Mouse (Mus musculus) brown adipose tissue, adult 24 weeks (tissue): ENCODE results near the gene Frrs1. TPM values are rescaled to one million over a fixed set of nuclear protein-coding genes. Genes with fewer than 3 reads are reported as not detected.

Source experiments
- H3K27ac ChIP-seq: fragments of 200-500 bp; replicated peaks from 2 replicates; pipeline ENCODE4 v1.5.1; 2012; ENCODE audit warnings: low read depth, mild to moderate bottlenecking, low read length
- H3K4me1 ChIP-seq: fragments of 200-500 bp; 2 replicates; pipeline ENCODE4 v1.6.1; 2012; ENCODE audit warnings: low read length, mixed read lengths; ENCODE audit not compliant: control insufficient read depth, insufficient read depth, insufficient read length
- H3K4me3 ChIP-seq: fragments of 200-500 bp; 2 replicates; pipeline ENCODE4 v1.5.1; 2012; ENCODE audit warnings: low read depth, mild to moderate bottlenecking, low read length, moderate library complexity; ENCODE audit not compliant: insufficient read depth
- polyA plus RNA-seq: library from polyadenylated mRNA; stranded (reverse); fragments of >200 nt; gene quantifications from 2 replicates; pipeline ENCODE4 v1.2.4, GENCODE M21; 2012; ENCODE audit not compliant: missing spikeins, insufficient read depth, insufficient read length

Gene Frrs1
- polyA plus RNA-seq, 1 experiment, result 5.1 TPM

DNA sequence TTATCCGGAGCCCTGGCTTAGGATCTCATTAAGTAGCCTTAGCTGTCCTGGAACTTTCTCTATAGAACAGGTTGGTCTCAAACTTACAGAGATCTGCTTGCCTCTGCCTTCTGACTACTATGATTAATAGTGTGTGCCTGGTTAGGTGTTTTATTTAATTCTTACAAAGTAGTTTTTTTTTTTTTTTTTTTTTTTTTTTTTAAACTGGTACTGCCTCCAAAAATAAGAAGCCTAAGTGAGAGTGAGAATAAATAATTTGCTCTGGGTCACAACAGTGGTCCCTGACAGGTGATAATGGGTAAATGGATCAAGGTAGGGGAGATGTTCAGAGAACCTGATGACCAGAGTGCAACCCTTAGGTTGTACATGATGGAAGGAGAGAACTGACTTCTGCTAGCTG is 3.4 kb downstream of the Frrs1 start:
- Histone ChIP-seq H3K4me3 (no peak overlapping the region), H3K27ac (no peak overlapping the region), H3K4me1 (peaks cover 3% of the 10 kb centered on the region; the same call in 1 of the 2 replicates)

DNA sequence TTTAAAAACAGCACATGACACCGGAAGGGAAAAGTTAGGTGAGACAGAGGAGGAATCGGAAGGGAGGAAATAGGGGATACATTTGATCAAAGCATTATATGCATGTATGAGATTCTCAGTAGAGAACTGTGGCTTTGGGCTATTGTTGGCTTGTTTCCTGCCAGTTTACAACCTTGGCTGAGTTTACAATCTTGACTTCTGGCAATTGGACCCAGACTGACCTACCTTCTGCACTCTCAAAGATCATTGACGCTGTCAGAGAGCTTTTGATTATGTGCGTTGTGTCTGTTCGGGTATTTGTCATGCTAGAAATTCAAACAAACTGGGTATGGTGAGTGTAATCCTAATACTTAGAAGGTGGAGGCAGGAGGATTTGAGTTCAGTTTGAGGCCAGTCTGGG is 5.2 kb downstream of the Frrs1 start:
- H3K27ac ChIP-seq, result no peak overlapping the region
- peaks cover 3% of the 10 kb centered on the region; the same call in 1 of the 2 replicates for H3K4me1 ChIP-seq
- H3K4me3 ChIP-seq, result no peak overlapping the region

DNA sequence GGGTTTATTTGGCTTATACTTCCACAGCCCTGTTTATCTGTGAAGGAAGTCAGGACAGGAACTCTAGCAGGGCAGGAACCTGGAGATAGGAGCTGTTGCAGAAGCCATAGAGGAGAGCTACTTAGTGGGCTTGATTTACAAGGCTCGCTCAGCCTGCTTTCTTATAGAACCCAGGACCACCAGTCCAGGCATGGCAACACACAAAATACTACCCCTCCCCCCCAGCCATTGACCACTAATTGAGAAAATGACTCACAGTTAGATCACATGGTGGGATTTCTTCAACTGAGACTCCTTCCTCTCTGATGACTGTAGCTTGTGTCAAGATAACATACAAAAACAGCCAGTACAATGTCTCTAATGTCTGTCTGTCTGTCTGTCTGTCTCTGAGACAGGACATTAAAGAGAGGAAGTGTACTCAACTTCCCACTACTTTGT is 6.0 kb downstream of the Frrs1 start:
- no peak overlapping the region for H3K27ac ChIP-seq
- H3K4me3 ChIP-seq, result no peak overlapping the region
- H3K4me1 ChIP-seq, result peaks cover 3% of the 10 kb centered on the region; the same call in 1 of the 2 replicates

DNA sequence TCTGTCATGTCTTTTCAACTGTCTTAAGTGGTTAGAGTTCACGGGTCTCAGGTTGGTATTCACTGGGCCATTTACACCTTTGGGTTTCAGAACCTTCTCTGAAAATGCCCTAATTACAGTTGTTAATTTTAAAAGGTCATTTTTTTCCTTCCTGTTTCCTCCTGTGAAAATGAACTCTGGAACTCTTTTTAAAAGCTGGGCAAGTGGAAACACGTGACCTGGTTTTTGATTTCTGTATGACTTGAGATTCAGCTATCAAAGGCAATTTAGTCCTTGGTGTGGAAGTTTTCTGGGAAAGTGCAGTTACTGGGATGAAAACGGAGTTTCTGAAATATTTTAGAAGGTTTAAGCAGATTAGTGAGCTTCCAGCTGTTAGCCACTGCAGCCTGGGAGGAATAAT is 11.1 kb downstream of the Frrs1 start:
- Histone ChIP-seq H3K4me3 (no peak overlapping the region), H3K4me1 (no peaks in the 10 kb centered on the region), H3K27ac (no peak overlapping the region)

DNA sequence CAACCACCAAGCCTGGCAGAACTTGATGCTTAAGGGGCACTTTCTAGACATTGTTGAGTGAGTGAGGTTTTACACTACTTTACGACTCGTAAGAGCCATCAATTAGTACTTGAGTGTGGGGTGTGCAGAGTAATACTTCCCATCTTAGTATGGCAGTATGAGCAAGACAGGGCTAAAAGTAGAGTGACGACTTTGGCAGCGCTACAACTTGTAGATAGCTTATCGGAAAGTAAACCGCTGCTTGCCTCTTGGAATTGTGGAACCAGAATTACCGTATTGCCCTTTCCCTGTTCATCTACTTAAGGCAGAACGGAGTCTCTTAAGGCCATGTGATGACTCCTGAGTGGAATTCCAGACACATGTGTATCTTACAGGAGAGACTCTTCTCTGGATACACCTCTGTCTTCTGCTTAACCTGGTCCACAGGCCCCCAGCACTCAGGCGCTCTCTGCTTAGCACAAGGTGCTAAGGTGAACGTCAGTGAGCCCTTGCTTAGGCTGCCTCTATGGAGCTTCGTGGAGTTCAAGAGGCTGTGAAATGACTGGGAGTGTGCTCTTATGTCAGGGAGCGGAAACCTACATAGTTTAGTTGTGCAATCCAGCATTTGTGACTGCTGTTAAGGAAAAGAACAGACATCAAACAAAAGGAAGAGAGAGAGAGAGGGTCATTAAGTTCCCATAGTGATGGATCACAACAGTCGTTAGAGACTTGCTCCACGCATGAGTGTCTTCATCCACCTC is 23.1 kb downstream of the Frrs1 start:
- H3K4me3 ChIP-seq, result no peak overlapping the region
- H3K27ac ChIP-seq, result no peak overlapping the region
- H3K4me1 ChIP-seq, result no peaks in the 10 kb centered on the region

DNA sequence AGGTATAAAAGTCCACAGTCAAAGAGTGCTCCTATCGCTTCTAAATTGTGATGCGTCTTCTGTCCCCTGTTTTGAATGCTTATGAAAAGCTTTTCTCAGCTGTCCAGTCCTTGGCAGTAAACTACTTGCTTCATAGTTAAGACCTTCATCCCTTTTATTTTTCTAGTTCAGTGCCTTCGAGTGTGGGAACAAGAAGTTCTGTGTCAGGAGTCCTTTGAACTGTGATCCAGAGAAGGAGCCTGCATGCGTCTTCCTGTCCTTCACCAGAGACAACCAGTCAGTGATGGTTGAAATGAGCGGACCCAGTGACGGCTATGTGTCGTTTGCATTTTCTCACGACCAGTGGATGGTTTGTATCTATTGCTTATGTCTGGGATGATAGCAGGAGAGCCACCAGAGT is 25.7 kb downstream of the Frrs1 start:
- H3K27ac ChIP-seq, result no peak overlapping the region
- H3K4me1 ChIP-seq, result no peaks in the 10 kb centered on the region
- H3K4me3 ChIP-seq, result no peak overlapping the region

DNA sequence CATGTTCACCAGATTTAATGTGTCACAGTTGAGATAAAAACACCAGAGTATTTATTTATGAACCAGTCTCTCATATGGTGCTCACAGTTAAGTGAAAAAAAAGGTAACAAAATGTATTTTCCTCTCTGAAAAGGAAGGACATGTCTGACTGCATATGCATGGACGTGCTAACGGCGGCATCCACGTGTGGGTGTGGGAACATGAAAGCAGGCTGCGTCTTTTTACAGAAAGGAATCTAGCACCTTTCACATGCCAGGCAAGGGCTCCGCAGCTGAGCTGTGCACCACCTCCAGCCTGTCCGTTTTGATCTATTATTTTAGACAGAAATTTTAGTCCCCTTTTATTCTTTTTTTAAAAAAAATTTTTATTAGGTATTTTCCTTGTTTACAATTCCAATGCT is 30.1 kb downstream of the Frrs1 start:
- no peak overlapping the region for H3K27ac ChIP-seq
- H3K4me3 ChIP-seq, result no peak overlapping the region
- H3K4me1 ChIP-seq, result no peaks in the 10 kb centered on the region

DNA sequence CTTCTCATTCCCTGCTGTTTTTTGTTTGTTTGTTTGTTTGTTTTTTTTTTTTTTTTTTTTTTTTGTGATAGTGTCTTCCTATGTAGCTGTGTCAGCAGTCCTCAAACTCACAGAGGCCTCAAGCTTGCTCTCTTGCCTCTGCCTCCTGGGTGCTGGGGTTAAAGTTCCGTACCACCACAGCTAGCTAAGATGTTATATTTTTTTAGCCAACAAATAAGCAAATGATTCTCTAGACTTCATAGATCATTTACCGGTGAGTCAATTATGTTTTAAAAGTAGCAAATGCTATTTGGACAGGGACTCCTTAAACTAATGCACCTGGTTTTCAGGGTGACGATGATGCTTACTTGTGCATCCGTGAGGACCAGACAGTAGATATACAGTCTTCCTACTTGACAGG is 31.3 kb downstream of the Frrs1 start:
- Histone ChIP-seq H3K27ac (no peak overlapping the region), H3K4me3 (no peak overlapping the region)

DNA sequence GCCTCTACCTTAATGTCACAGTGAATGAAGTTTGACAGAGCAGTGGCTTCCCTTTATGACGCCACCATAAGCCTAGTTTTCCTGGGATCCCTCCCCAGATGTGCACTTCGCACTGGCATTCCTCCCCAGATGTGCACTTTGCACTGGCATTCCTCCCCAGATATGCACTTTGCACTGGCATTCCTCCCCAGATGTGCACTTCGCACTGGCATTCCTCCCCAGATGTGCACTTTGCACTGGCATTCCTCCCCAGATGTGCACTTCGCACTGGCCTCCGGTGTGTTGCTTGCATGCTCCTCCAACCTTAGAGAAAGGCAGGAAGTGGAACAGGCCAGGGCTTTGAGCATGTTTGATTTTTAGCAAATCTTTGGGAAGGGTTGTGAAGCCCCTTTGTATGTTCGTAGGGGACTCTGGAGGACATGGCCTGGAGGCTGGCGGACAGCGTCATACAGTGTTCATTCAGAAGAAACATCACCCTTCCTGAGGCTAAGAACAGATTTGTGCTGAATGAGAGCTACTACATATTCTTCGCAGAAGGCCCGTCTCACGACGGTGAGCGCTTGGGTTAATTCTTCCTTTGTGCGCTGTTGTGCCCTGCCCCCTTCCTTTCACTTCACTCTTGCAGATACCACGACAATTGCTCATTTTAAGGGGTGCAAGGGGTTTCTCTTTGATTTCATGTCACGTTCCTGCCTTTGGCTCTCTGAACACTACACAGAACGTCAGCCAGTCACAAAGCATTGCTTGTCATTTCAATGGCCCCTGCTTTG is 32.4 kb downstream of the Frrs1 start:
- Histone ChIP-seq H3K4me1 (no peaks in the 10 kb centered on the region), H3K4me3 (no peak overlapping the region), H3K27ac (no peak overlapping the region)

More for the DNA sequence above, 31.3 kb downstream of the Frrs1 start:
- no peaks in the 10 kb centered on the region for H3K4me1 ChIP-seq

DNA sequence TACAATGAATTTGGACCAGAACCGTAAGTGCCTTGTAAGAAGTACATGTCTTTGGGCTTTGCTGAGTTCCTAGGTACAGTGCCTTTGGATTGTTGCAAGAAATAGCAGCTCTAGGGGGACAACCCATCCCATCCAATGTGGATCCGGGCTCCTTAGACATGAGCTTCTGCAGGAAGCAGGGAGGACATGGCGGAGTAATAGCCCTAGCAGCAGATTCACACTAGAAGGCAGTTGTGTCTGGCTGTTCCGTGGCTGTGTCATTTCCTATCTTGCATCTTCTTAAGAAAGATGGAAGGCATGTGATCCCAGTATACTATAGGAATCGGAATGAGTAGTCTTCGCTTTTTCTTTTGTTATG is 32.9 kb downstream of the Frrs1 start:
- Histone ChIP-seq H3K4me1 (no peaks in the 10 kb centered on the region), H3K4me3 (no peak overlapping the region), H3K27ac (no peak overlapping the region)

DNA sequence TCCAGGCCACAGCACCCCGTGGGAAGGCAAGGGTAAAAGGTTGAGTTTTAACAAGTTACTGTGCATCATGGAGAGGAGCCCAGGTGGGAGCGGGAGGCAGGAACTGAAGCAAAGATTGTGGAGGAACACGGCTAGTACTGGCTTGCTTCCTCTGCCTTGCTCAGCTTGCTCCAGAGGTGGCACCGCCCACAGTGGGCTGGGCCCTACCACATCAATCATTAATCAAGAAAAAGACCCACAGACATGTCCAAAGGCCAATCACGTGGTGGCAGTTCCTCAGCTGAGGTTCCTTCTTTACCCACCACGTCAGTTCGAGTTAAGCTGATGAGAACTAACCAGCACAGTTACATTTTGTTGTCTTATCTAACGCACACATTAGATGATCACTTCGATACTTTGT is 33.6 kb downstream of the Frrs1 start:
- H3K27ac ChIP-seq, result no peak overlapping the region
- H3K4me3 ChIP-seq, result no peak overlapping the region
- H3K4me1 ChIP-seq, result no peaks in the 10 kb centered on the region

DNA sequence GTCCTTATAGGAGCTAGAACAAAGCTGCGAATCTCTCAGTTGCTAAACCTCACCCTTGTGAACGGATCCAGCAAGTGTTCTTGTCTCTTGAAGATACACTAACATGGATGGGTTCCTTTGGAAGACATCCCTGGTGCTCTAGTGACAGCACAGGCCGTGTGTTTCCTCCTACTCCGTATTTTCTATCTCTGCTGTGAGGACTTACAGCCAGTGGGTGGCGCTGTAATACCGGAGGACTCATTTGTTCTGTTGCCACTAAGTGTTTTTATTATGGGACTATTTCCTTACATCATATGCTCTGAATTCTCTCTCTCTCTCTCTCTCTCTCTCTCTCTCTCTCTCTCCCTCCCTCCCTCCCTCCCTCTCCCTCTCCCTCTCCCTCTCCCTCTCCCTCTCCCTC is 44.9 kb downstream of the Frrs1 start:
- H3K27ac ChIP-seq, result no peak overlapping the region

DNA sequence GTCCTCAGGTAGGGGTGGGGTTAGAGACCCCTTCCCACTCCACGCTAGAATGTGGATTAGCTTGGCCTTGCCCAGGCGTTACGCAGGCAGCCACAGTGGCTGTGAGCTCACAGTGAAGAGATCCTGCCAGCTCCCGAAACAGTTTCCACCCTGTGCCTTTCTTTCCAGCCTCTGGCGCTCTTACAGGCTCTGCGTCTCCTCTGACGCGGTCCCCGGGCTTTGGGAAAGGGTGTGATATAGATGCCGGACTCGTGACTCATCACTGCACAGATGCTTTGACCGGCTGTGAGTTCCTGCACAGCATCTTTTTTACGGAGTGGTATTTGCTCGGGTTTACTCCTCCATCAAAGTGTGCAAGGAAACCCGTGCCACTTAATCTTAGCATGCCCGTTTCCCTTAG is 46.6 kb downstream of the Frrs1 start:
- H3K4me3 ChIP-seq, result peak overlapping the region; percentile 50
- peak overlapping the region; percentile 93 for H3K27ac ChIP-seq

More for the DNA sequence above, 44.9 kb downstream of the Frrs1 start:
- H3K4me1 ChIP-seq, result no peaks in the 10 kb centered on the region; the same call in 1 of the 2 replicates
- no peak overlapping the region for H3K4me3 ChIP-seq

DNA sequence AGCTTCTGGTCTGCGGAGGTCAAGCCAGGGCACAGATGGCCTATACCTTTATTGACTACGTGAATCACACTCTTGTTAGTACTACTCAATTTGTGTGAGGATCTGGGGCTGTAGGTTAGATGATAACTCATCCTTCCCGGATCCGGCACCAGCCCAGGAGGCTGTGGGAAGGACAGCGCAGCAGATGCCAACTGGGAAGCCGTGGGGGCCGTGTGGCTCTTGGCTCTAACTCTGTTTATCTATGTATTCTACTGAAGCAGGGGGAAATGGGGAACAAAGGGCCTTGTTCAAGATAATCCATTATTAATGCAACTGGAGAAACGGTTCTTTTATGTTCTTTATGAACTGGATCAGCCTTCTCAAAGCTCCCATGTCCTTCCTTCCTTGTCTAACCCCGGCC is 47.3 kb downstream of the Frrs1 start:
- Histone ChIP-seq H3K4me3 (no peak overlapping the region), H3K4me1 (no peaks in the 10 kb centered on the region; the same call in 1 of the 2 replicates), H3K27ac (0 out of 2 replicates have a peak overlapping the region, but pooled peaks have one; percentile 17)

More for the DNA sequence above, 46.6 kb downstream of the Frrs1 start:
- H3K4me1 ChIP-seq, result no peaks in the 10 kb centered on the region; the same call in 1 of the 2 replicates

DNA sequence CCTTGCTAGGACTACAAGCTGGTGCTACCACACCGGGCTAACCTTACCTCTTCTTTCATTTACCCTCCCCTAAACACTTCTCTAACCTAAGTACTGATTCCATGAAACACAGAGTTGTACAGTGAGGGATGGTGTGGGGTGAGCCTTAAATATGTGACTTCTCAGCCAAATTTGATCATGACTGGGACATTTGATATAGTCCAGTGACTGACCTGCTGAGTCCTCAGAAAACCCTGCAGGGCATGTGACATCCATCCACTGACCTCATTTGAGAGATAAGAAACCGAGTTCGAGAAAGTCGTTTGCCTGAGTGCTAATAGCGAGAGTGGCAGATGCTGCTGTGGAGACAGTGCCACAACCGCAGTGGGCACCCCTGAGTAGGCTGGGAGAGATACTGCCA is 55.1 kb downstream of the Frrs1 start:
- Histone ChIP-seq H3K4me1 (no peaks in the 10 kb centered on the region), H3K27ac (no peak overlapping the region), H3K4me3 (no peak overlapping the region)

DNA sequence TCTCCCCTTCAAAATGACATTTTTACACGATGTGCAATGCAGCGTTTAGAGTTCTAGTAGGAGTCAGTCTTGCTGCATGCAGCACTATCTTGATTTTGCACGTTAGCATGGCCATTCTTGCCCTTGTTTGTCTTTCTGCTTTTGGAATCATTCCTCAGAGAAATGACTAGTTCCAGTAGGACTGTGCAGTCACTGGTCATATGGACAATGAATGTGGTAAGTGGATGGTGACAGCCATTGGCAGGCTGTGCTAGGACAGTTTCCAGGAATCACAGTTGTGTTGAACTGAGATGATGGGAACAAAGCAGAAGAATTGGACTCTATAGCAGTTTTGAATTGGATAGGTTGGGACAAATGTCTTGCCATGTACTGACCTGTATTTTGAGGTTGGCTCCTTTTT is 55.7 kb downstream of the Frrs1 start:
- no peak overlapping the region for H3K27ac ChIP-seq
- H3K4me3 ChIP-seq, result no peak overlapping the region

More for the DNA sequence above, 55.7 kb downstream of the Frrs1 start:
- H3K4me1 ChIP-seq, result no peaks in the 10 kb centered on the region
